Mouse (Mus musculus) liver, embryonic 11.5 days (tissue): ENCODE results near the gene Gm29554. TPM values are rescaled to one million over a fixed set of nuclear protein-coding genes. Genes with fewer than 3 reads are reported as not detected.
"Not testable (repeated sequence)": the region's sequence is repeated elsewhere in the genome, so short reads cannot be mapped to it uniquely, and the experiment has no call there.

Experiments used
- ATAC-seq: fragments of 200-750 bp; cut with Nextera tagmentation; replicated peaks from 2 replicates; pipeline ENCODE4 v1.8.0; 2017; ENCODE audit warnings: moderate number of reproducible peaks, mild to moderate bottlenecking, moderate TSS enrichment, moderate library complexity; ENCODE audit not compliant: low FRiP score
- DNase-seq: peaks from one replicate; pipeline ENCODE4 v3.0.0-alpha.2; 2017; ENCODE audit warnings: low spot score
- H3K27ac ChIP-seq: fragments of 300-500 bp; sonication (generic); 2 replicates; pipeline ENCODE4 v1.5.1; 2014; ENCODE audit warnings: mild to moderate bottlenecking, low read depth, low read length, control low read depth
- H3K27me3 ChIP-seq: fragments of 300-500 bp; sonication (generic); replicated peaks from 2 replicates; pipeline ENCODE4 v1.6.1; 2014; ENCODE audit warnings: low read length, mixed read lengths; ENCODE audit not compliant: control insufficient read depth, insufficient read depth
- H3K36me3 ChIP-seq: fragments of 300-500 bp; sonication (generic); 2 replicates; pipeline ENCODE4 v1.6.1; 2014; ENCODE audit warnings: mild to moderate bottlenecking, low read length, moderate library complexity, mixed read lengths; ENCODE audit not compliant: control insufficient read depth, insufficient read depth
- H3K4me1 ChIP-seq: fragments of 300-500 bp; sonication (generic); replicated peaks from 2 replicates; pipeline ENCODE4 v1.6.1; 2014; ENCODE audit warnings: low read length, mixed read lengths; ENCODE audit not compliant: control insufficient read depth, insufficient read depth
- H3K4me2 ChIP-seq: fragments of 300-500 bp; sonication (generic); 2 replicates; pipeline ENCODE4 v1.6.1; 2014; ENCODE audit warnings: mild to moderate bottlenecking, control low read depth, moderate library complexity
- H3K4me3 ChIP-seq: fragments of 300-500 bp; sonication (generic); 2 replicates; pipeline ENCODE4 v1.5.1; 2014; ENCODE audit warnings: low read depth, low read length, control low read depth
- H3K9ac ChIP-seq: fragments of 300-500 bp; sonication (generic); 2 replicates; pipeline ENCODE4 v1.6.1; 2014; ENCODE audit warnings: low read depth, low read length, control low read depth
- H3K9me3 ChIP-seq: fragments of 300-500 bp; sonication (generic); 2 replicates; pipeline ENCODE4 v1.6.1; 2016; ENCODE audit warnings: low read length, inconsistent platforms, mixed read lengths; ENCODE audit not compliant: control insufficient read depth
- WGBS: fragments of 180-500 bp; shearing (Covaris S2); extraction: QIAGEN DNeasy Blood & Tissue Kit; methylation state at CpG from one replicate; pipeline ENCODE4 v1.1.7; 2014; 5-methylcytosine and 5-hydroxymethylcytosine counted together
- polyA plus RNA-seq: library from polyadenylated mRNA; unstranded; fragments of >200 nt; fragmentation: Nextera tagmentation; extraction: Ambion mirVana; gene quantifications from 2 replicates; pipeline ENCODE4 v1.2.1, GENCODE M21; 2014

The Gm29554 gene
- polyA plus RNA-seq: not detected in 2 replicates

DNA sequence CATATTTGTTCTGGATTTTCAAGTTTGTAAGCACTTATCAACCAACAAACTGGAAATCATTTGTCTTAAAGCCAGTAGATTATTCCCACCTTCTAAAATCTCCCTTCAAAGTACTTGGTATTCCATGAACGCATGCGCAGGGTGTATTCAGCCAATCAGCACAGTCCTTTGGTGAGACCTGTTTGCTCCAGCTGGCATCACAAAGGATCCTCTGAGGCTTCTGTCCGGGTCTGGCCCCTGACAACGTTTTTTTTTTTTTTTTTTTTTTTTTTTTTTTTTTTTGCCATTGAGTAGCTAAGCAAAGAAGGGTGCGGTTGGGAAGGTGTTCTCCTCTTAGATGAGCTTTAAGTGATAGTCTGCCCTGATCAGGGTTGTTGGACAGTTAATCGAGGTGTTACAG is at the start of gene Gm29554:
Gm29554 (plus strand) TSS at position 301 of the 400 bp plus-strand sequence.
- DNase-seq, H3K9me3 ChIP-seq, H3K4me3 ChIP-seq, ATAC-seq, H3K4me2 ChIP-seq, H3K27ac ChIP-seq, H3K27me3 ChIP-seq, H3K36me3 ChIP-seq, H3K9ac ChIP-seq, H3K4me1 ChIP-seq: not testable (repeated sequence)
- no CpG with 5 or more reads among the region's 6 CpGs for WGBS

Other genes with a start within 250 kb of the Gm29554 start
- gene Gm20812, start 108.0 kb downstream of the Gm29554 start, polyA plus RNA-seq: not detected in 2 replicates